Mouse (Mus musculus): ENCODE results near the gene Smap2.

DNA sequence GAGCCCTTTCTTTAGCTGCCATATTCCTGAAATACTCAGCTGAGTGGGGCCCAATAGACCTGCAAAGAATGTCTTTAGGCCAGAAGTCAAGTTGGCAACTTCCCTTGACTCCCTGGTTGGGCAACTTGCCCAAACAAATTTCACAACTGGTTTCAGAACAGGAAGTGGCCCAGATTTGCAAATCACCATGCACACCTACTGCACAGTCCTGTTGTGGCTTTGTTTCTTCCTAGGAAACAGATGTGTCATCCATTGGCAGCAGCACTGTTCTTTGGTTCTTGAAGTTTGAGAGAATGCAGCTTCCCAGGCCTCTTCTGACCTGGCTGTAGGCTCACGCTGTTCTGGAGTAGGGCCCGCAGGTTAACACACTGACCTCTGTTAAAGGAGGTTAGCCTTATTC lies 6.9 kb upstream of the Smap2 start:
- TF ChIP-seq POLR2A (IDR thresholded peaks at IDR 0.05; ENCODE audit: extremely low read depth, insufficient read depth, low read length) (no peak), CTCF (IDR thresholded peaks at IDR 0.05; ENCODE audit: extremely low read depth, insufficient read depth, low read length) (no peak)
